Mouse (Mus musculus) bone marrow, adult 2 months (tissue): ENCODE measurements around the gene Matk. TPM values are rescaled to one million over a fixed set of nuclear protein-coding genes. Genes with fewer than 3 reads are reported as not detected.

Source experiments
- H3K27ac ChIP-seq: fragments of 200-500 bp; 2 replicates; pipeline ENCODE4 v1.5.1; 2012; ENCODE audit warnings: low read depth, mild to moderate bottlenecking, control low read depth, inconsistent platforms, low read length; ENCODE audit not compliant: control insufficient read depth, poor library complexity, insufficient read depth
- H3K4me1 ChIP-seq: fragments of 200-500 bp; 2 replicates; pipeline ENCODE4 v1.6.1; 2011; ENCODE audit warnings: low read length; ENCODE audit not compliant: control insufficient read depth, insufficient read depth
- H3K4me3 ChIP-seq: fragments of 200-500 bp; replicated peaks from 2 replicates; pipeline ENCODE3; 2011; ENCODE audit warnings: mild to moderate bottlenecking, low read depth, low read length, control low read depth; ENCODE audit not compliant: control insufficient read depth
- CTCF ChIP-seq: fragments of 200-500 bp; IDR thresholded peaks from 2 replicates; pipeline ENCODE4 v1.5.1; 2011; ENCODE audit warnings: low read length, control low read depth; ENCODE audit not compliant: control insufficient read depth, insufficient read depth
- POLR2A ChIP-seq: fragments of 200-500 bp; IDR thresholded peaks from 2 replicates; pipeline ENCODE4 v1.6.1; 2011; ENCODE audit warnings: low read depth, mild to moderate bottlenecking, control low read depth, low read length, borderline replicate concordance; ENCODE audit not compliant: control insufficient read depth
- WGBS: fragments of 180-500 bp; shearing (Covaris S2); methylation state at CpG from one replicate; pipeline ENCODE4 v1.1.7; 2018; 5-methylcytosine and 5-hydroxymethylcytosine counted together
- polyA plus RNA-seq: library from polyadenylated mRNA; stranded (reverse); fragments of >200 nt; gene quantifications from 2 replicates; pipeline ENCODE4 v1.2.4, GENCODE M21; 2011; ENCODE audit warnings: low replicate concordance; ENCODE audit not compliant: missing spikeins, insufficient read depth, insufficient read length

The Matk gene
- polyA plus RNA-seq, 1 experiment, result 18.9 TPM

- WGBS, result 2% methylated on average over 54 of the region's 54 CpGs
- no peak for TF ChIP-seq CTCF
- TF ChIP-seq POLR2A, result peak; percentile 21; the same call in 1 of the 2 replicates
- H3K4me3 ChIP-seq, result peak overlapping the region; percentile 69
- peak overlapping the region; percentile 16; the same call in 1 of the 2 replicates for H3K27ac ChIP-seq
- H3K4me1 ChIP-seq, result no peaks in the 10 kb centered on the region
Measured at GRCm38 (mm10) chr10:81285694-81286450, 33.1 kb downstream of the Matk start.

- WGBS, result 35% methylated on average over 6 of the region's 6 CpGs
- Histone ChIP-seq H3K4me3 (no peak overlapping the region), H3K4me1 (peaks cover 4% of the 10 kb centered on the region; the same call in 1 of the 2 replicates), H3K27ac (no peak overlapping the region)
- TF ChIP-seq POLR2A, result no peak
- no peak for TF ChIP-seq CTCF
Measured at GRCm38 (mm10) chr10:81286586-81286985, 33.9 kb downstream of the Matk start.

DNA sequence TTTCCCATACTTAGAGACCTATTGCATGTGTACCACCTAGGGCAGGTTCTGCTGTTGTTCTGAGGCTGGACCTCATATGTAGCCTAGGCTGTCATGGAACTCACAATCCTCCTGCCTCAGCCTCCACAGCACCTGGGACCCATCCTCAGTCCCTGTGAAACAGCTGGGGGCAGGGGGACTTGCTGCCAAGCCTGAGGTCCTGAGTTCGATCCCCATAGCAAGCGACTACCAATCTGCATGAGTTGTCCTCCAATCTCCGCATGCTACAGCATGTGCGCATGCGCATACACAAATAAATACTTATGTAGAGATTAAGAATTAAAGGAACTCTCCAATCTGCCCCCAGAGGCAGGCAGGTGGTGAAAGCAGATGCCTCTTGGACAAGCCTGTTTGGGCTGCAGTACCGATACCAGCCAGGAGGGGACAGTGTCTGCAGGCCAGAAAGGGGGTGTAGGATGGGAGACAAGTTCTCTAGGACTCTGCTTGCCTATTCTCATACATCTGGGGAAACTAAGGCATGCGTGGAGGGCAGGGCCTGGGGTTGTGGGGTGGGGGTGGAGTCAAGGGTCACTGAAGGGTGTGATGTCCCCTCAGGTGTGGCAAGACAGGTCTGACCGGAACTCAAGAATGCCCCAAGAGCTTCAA, 34.9 kb downstream of the Matk start:
- WGBS, result 66% methylated on average over 8 of the region's 8 CpGs
- no peak overlapping the region for H3K27ac ChIP-seq
- no peak overlapping the region for H3K4me3 ChIP-seq
- peaks cover 4% of the 10 kb centered on the region; the same call in 1 of the 2 replicates for H3K4me1 ChIP-seq
- TF ChIP-seq POLR2A (no peak), CTCF (peak; percentile 91)

GRCm38 (mm10) chr10:81288601-81289000, 35.9 kb downstream of the Matk start:
- Histone ChIP-seq H3K27ac (no peak overlapping the region), H3K4me1 (peaks cover 4% of the 10 kb centered on the region; the same call in 1 of the 2 replicates), H3K4me3 (no peak overlapping the region)
- 38% methylated on average over 6 of the region's 6 CpGs for WGBS
- TF ChIP-seq CTCF (peak; percentile 46; the same call in 1 of the 2 replicates), POLR2A (no peak)

- Histone ChIP-seq H3K27ac (no peak overlapping the region), H3K4me1 (peaks cover 4% of the 10 kb centered on the region; the same call in 1 of the 2 replicates), H3K4me3 (no peak overlapping the region)
- 15% methylated on average over 7 of the region's 7 CpGs for WGBS
- TF ChIP-seq POLR2A, result no peak
- TF ChIP-seq CTCF, result peak; percentile 95
Measured at GRCm38 (mm10) chr10:81289278-81289677, 36.5 kb downstream of the Matk start.

DNA sequence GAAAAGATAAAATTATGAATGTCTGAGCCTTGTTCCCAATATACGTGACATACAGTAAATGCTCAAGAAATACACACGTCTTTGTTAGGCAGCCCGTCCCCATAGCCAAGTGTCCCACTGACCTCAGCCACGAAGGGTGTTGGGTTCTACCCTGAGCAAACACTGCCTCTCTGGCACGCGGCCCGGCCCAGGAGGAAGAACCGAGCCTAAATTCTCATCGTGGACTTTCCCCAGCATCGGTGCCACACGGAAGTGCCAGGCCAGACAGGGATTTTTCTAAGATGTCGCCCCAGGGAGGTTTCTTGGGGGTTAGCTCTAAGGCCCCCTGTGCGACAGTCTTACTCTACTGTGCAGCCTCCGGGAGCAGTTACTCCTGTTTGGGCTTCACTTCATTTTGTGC, 37.1 kb downstream of the Matk start:
- TF ChIP-seq CTCF, result no peak
- no peak for TF ChIP-seq POLR2A
- Histone ChIP-seq H3K4me3 (no peak overlapping the region), H3K4me1 (peaks cover 7% of the 10 kb centered on the region), H3K27ac (no peak overlapping the region)
- WGBS, result 71% methylated on average over 14 of the region's 14 CpGs

GRCm38 (mm10) chr10:81290698-81291460, 38.1 kb downstream of the Matk start:
- peak overlapping the region; percentile 76 for H3K27ac ChIP-seq
- 20% methylated on average over 24 of the region's 24 CpGs for WGBS
- TF ChIP-seq CTCF, result no peak
- TF ChIP-seq POLR2A, result 0 out of 2 replicates have a peak, but pooled peaks have one; percentile 21

GRCm38 (mm10) chr10:81291511-81292104, 38.9 kb downstream of the Matk start, which contains the start of gene Tjp3:
Gene Tjp3 (minus strand): TSS chr10:81291581.
- TF ChIP-seq POLR2A (no peak), CTCF (no peak)

More at GRCm38 (mm10) chr10:81290698-81291460, 38.1 kb downstream of the Matk start:
- Histone ChIP-seq H3K4me3 (peak overlapping the region; percentile 3), H3K4me1 (peaks cover 10% of the 10 kb centered on the region)

More at GRCm38 (mm10) chr10:81291511-81292104, 38.9 kb downstream of the Matk start, which contains the start of gene Tjp3:
- WGBS, result 18% methylated on average over 9 of the region's 9 CpGs
- peak within 1 kb of the TSS; percentile 3 for H3K4me3 ChIP-seq
- H3K27ac ChIP-seq, result peak within 1 kb of the TSS; percentile 76
- H3K4me1 ChIP-seq, result peaks cover 17% of the 10 kb centered on the region
